Mouse (Mus musculus): Measurements from ENCODE around the gene Gna13. TPM values are rescaled to one million over a fixed set of nuclear protein-coding genes. Genes with fewer than 3 reads are reported as not detected.

The Gna13 gene
- 7.8 and 9.4 TPM in 2 replicates for polyA plus RNA-seq (2012; rRNA removed)
- 13.1 and 15.2 TPM in 2 replicates for polyA plus RNA-seq (2014; fragmentation: Nextera tagmentation; extraction: Ambion mirVana)

GRCm38 (mm10) chr11:109362463-109363190 lies at the start of gene Gna13:
Gene Gna13 (plus strand): TSS chr11:109362831.
- ATAC-seq (ENCODE audit: insufficient read depth) (peak; percentile 90), DNase-seq (ENCODE audit: low read depth in 3 of 3, low spot score in 3 of 3) (peak; percentile 84 to 85 (median 84))
- H3K27ac ChIP-seq: peak within 1 kb of the TSS; percentile 80
- peak within 1 kb of the TSS; percentile 90 to 99 for H3K4me3 ChIP-seq (ENCODE audit: insufficient read depth in 1 of 2, low read depth in 2 of 2, low read length in 2 of 2)
- H3K27me3 ChIP-seq (ENCODE audit: control insufficient read depth, insufficient read depth, low read length): no peaks in the 10 kb centered on the region
- H3K36me3 ChIP-seq (replicated peaks; ENCODE audit: control insufficient read depth, insufficient read depth, low read depth): peaks cover 14% of the 10 kb centered on the region
- H3K4me1 ChIP-seq (replicated peaks; ENCODE audit: control insufficient read depth in 2 of 2, insufficient read depth in 2 of 2, low read length in 1 of 2): peaks cover 15 to 29% of the 10 kb centered on the region in 2 experiments
- under 1% methylated on average over 62 of the region's 89 CpGs for WGBS (ENCODE audit: insufficient replicate concordance)
- peak within 1 kb of the TSS; percentile 95 for H3K4me2 ChIP-seq (ENCODE audit: low read depth)
- peak within 1 kb of the TSS; percentile 96 for H3K9ac ChIP-seq (replicated peaks)
- no peaks in the 10 kb centered on the region for H3K9me3 ChIP-seq (ENCODE audit: control insufficient read depth, low read length)
- no peak for TF ChIP-seq CTCF (IDR thresholded peaks at IDR 0.05; ENCODE audit: low read depth)
- TF ChIP-seq EP300 (IDR thresholded peaks at IDR 0.05; ENCODE audit: low read depth): no peak

- no peak for TF ChIP-seq EP300 (IDR thresholded peaks at IDR 0.05; ENCODE audit: low read depth)
- TF ChIP-seq CTCF (IDR thresholded peaks at IDR 0.05; ENCODE audit: low read depth): peak; percentile 62
- 30% methylated on average over 4 of the region's 4 CpGs for WGBS (ENCODE audit: insufficient replicate concordance)
- Histone ChIP-seq H3K27me3 (ENCODE audit: control insufficient read depth, insufficient read depth, low read length) (no peaks in the 10 kb centered on the region), H3K9ac (replicated peaks) (no peak overlapping the region), H3K27ac (no peak overlapping the region), H3K36me3 (replicated peaks; ENCODE audit: control insufficient read depth, insufficient read depth, low read depth) (no peaks in the 10 kb centered on the region), H3K9me3 (ENCODE audit: control insufficient read depth, low read length) (no peaks in the 10 kb centered on the region), H3K4me2 (ENCODE audit: low read depth) (no peak overlapping the region), H3K4me1 (replicated peaks; ENCODE audit: control insufficient read depth in 2 of 2, insufficient read depth in 2 of 2, low read length in 1 of 2) (peaks cover 0 to 2% of the 10 kb centered on the region in 2 experiments; a peak in 1 of 4 replicates), H3K4me3 (ENCODE audit: insufficient read depth in 1 of 2, low read depth in 2 of 2, low read length in 2 of 2) (no peak overlapping the region)
- ATAC-seq (ENCODE audit: insufficient read depth) (no peak), DNase-seq (ENCODE audit: low read depth in 3 of 3, low spot score in 3 of 3) (no peak)
Measured at GRCm38 (mm10) chr11:109316921-109317320, 45.7 kb upstream of the Gna13 start.

GRCm38 (mm10) chr11:109319471-109319870 lies 43.2 kb upstream of the Gna13 start:
- no peaks in the 10 kb centered on the region for H3K27me3 ChIP-seq (ENCODE audit: control insufficient read depth, insufficient read depth, low read length)
- no peaks in the 10 kb centered on the region for H3K4me1 ChIP-seq (replicated peaks; ENCODE audit: control insufficient read depth in 2 of 2, insufficient read depth in 2 of 2, low read length in 1 of 2)
- WGBS (ENCODE audit: insufficient replicate concordance): 60% methylated on average over 4 of the region's 4 CpGs
- DNase-seq (ENCODE audit: low read depth in 3 of 3, low spot score in 3 of 3) (no peak), ATAC-seq (ENCODE audit: insufficient read depth) (no peak)
- H3K9me3 ChIP-seq (ENCODE audit: control insufficient read depth, low read length): no peaks in the 10 kb centered on the region
- no peak overlapping the region for H3K4me2 ChIP-seq (ENCODE audit: low read depth)
- no peak overlapping the region for H3K9ac ChIP-seq (replicated peaks)
- no peak overlapping the region for H3K27ac ChIP-seq
- no peak for TF ChIP-seq EP300 (IDR thresholded peaks at IDR 0.05; ENCODE audit: low read depth)
- TF ChIP-seq CTCF (IDR thresholded peaks at IDR 0.05; ENCODE audit: low read depth): no peak
- no peak overlapping the region for H3K4me3 ChIP-seq (ENCODE audit: insufficient read depth in 1 of 2, low read depth in 2 of 2, low read length in 2 of 2)
- H3K36me3 ChIP-seq (replicated peaks; ENCODE audit: control insufficient read depth, insufficient read depth, low read depth): no peaks in the 10 kb centered on the region

GRCm38 (mm10) chr11:109319946-109320345 lies 42.7 kb upstream of the Gna13 start:
- TF ChIP-seq CTCF (IDR thresholded peaks at IDR 0.05; ENCODE audit: low read depth): no peak
- TF ChIP-seq EP300 (IDR thresholded peaks at IDR 0.05; ENCODE audit: low read depth): no peak
- ATAC-seq (ENCODE audit: insufficient read depth) (no peak), DNase-seq (ENCODE audit: low read depth in 3 of 3, low spot score in 3 of 3) (no peak)
- 74% methylated on average over 5 of the region's 5 CpGs for WGBS (ENCODE audit: insufficient replicate concordance)
- Histone ChIP-seq H3K36me3 (replicated peaks; ENCODE audit: control insufficient read depth, insufficient read depth, low read depth) (no peaks in the 10 kb centered on the region), H3K4me3 (ENCODE audit: insufficient read depth in 1 of 2, low read depth in 2 of 2, low read length in 2 of 2) (no peak overlapping the region), H3K9ac (replicated peaks) (no peak overlapping the region), H3K9me3 (ENCODE audit: control insufficient read depth, low read length) (no peaks in the 10 kb centered on the region), H3K4me2 (ENCODE audit: low read depth) (no peak overlapping the region), H3K4me1 (replicated peaks; ENCODE audit: control insufficient read depth in 2 of 2, insufficient read depth in 2 of 2, low read length in 1 of 2) (no peaks in the 10 kb centered on the region), H3K27ac (no peak overlapping the region), H3K27me3 (ENCODE audit: control insufficient read depth, insufficient read depth, low read length) (no peaks in the 10 kb centered on the region)

- ATAC-seq (ENCODE audit: insufficient read depth): no peak
Measured at GRCm38 (mm10) chr11:109320361-109320933, 42.2 kb upstream of the Gna13 start.

More at GRCm38 (mm10) chr11:109320361-109320933, 42.2 kb upstream of the Gna13 start:
- no peak overlapping the region for H3K9ac ChIP-seq (replicated peaks)
- no peak overlapping the region for H3K27ac ChIP-seq
- no peak for DNase-seq (ENCODE audit: low read depth in 3 of 3, low spot score in 3 of 3)
- no peaks in the 10 kb centered on the region for H3K4me1 ChIP-seq (replicated peaks; ENCODE audit: control insufficient read depth in 2 of 2, insufficient read depth in 2 of 2, low read length in 1 of 2)
- H3K36me3 ChIP-seq (replicated peaks; ENCODE audit: control insufficient read depth, insufficient read depth, low read depth): no peaks in the 10 kb centered on the region
- no peak for TF ChIP-seq CTCF (IDR thresholded peaks at IDR 0.05; ENCODE audit: low read depth)
- TF ChIP-seq EP300 (IDR thresholded peaks at IDR 0.05; ENCODE audit: low read depth): no peak
- no peak overlapping the region for H3K4me3 ChIP-seq (ENCODE audit: insufficient read depth in 1 of 2, low read depth in 2 of 2, low read length in 2 of 2)
- no peaks in the 10 kb centered on the region for H3K9me3 ChIP-seq (ENCODE audit: control insufficient read depth, low read length)
- no peak overlapping the region for H3K4me2 ChIP-seq (ENCODE audit: low read depth)
- H3K27me3 ChIP-seq (ENCODE audit: control insufficient read depth, insufficient read depth, low read length): no peaks in the 10 kb centered on the region
- WGBS (ENCODE audit: insufficient replicate concordance): 64% methylated on average over 8 of the region's 8 CpGs
